Mouse (Mus musculus) hindbrain, embryonic 15.5 days (tissue): ENCODE measurements around the gene Rasgrp3. TPM values are rescaled to one million over a fixed set of nuclear protein-coding genes. Genes with fewer than 3 reads are reported as not detected.

Experiments
- ATAC-seq: fragments of 200-750 bp; cut with Nextera tagmentation; 2 replicates; pipeline ENCODE4 v1.8.0; 2017; ENCODE audit warnings: low read depth, moderate number of reproducible peaks, moderate TSS enrichment; ENCODE audit not compliant: low FRiP score
- H3K27ac ChIP-seq: fragments of 300-500 bp; sonication (generic); replicated peaks from 2 replicates; pipeline ENCODE4 v1.5.1; 2015; ENCODE audit warnings: mild to moderate bottlenecking, inconsistent platforms
- H3K27me3 ChIP-seq: fragments of 300-500 bp; sonication (generic); 2 replicates; pipeline ENCODE4 v1.6.1; 2015; ENCODE audit warnings: control low read depth, inconsistent platforms
- H3K36me3 ChIP-seq: fragments of 300-500 bp; sonication (generic); 2 replicates; pipeline ENCODE4 v1.6.1; 2015; ENCODE audit warnings: control low read depth, inconsistent platforms
- H3K4me1 ChIP-seq: fragments of 300-500 bp; sonication (generic); replicated peaks from 2 replicates; pipeline ENCODE4 v1.6.1; 2015; ENCODE audit warnings: control low read depth, inconsistent platforms
- H3K4me2 ChIP-seq: fragments of 300-500 bp; sonication (generic); 2 replicates; pipeline ENCODE4 v1.6.1; 2015; ENCODE audit warnings: moderate library complexity, mild to moderate bottlenecking, inconsistent platforms
- H3K4me3 ChIP-seq: fragments of 300-500 bp; sonication (generic); 2 replicates; pipeline ENCODE4 v1.5.1; 2015; ENCODE audit warnings: mild to moderate bottlenecking, inconsistent platforms
- H3K9ac ChIP-seq: fragments of 300-500 bp; sonication (generic); 2 replicates; pipeline ENCODE4 v1.6.1; 2015; ENCODE audit warnings: inconsistent platforms
- H3K9me3 ChIP-seq: fragments of 300-500 bp; sonication (generic); 2 replicates; pipeline ENCODE4 v1.6.1; 2016; ENCODE audit warnings: control low read depth, inconsistent platforms
- WGBS: fragments of 180-500 bp; shearing (Covaris S2); methylation state at CpG from one replicate; pipeline ENCODE4 v1.1.7; 2015; 5-methylcytosine and 5-hydroxymethylcytosine counted together
- polyA plus RNA-seq: library from polyadenylated mRNA; unstranded; fragments of >200 nt; fragmentation: Nextera tagmentation; extraction: Ambion mirVana; gene quantifications from 2 replicates; pipeline ENCODE4 v1.2.1, GENCODE M21; 2015

The Rasgrp3 gene
- polyA plus RNA-seq, 1 experiment from 2014 or later = 5.2 TPM

- H3K9ac ChIP-seq = no peak overlapping the region
- no peak overlapping the region for H3K27ac ChIP-seq
- WGBS = 75% methylated on average over 1 of the region's 1 CpGs
- H3K36me3 ChIP-seq = no peaks in the 10 kb centered on the region
- no peaks in the 10 kb centered on the region for H3K27me3 ChIP-seq
- H3K4me3 ChIP-seq = no peak overlapping the region
- peaks cover 15% of the 10 kb centered on the region for H3K4me1 ChIP-seq
- H3K9me3 ChIP-seq = no peaks in the 10 kb centered on the region
- H3K4me2 ChIP-seq = no peak overlapping the region
- ATAC-seq = no peak
These were observed 40.3 kb downstream of the Rasgrp3 start for GRCm38 (mm10) chr17:75475985-75476384.

- no peaks in the 10 kb centered on the region for H3K27me3 ChIP-seq
- no peak overlapping the region for H3K4me2 ChIP-seq
- no peak overlapping the region for H3K27ac ChIP-seq
- 87% methylated on average over 4 of the region's 4 CpGs for WGBS
- H3K36me3 ChIP-seq = no peaks in the 10 kb centered on the region
- H3K4me1 ChIP-seq = peaks cover 11% of the 10 kb centered on the region
- no peak overlapping the region for H3K9ac ChIP-seq
- H3K4me3 ChIP-seq = no peak overlapping the region
- no peak for ATAC-seq
- no peaks in the 10 kb centered on the region for H3K9me3 ChIP-seq
These were observed 41.2 kb downstream of the Rasgrp3 start for GRCm38 (mm10) chr17:75476736-75477416.

GRCm38 (mm10) chr17:75477655-75478054, 42.0 kb downstream of the Rasgrp3 start:
- H3K9me3 ChIP-seq = no peaks in the 10 kb centered on the region
- no peak overlapping the region for H3K9ac ChIP-seq
- no peak overlapping the region for H3K27ac ChIP-seq
- no peaks in the 10 kb centered on the region for H3K36me3 ChIP-seq
- WGBS = 85% methylated on average over 3 of the region's 3 CpGs
- no peak overlapping the region for H3K4me3 ChIP-seq
- H3K4me1 ChIP-seq = peaks cover 4% of the 10 kb centered on the region
- H3K4me2 ChIP-seq = no peak overlapping the region
- H3K27me3 ChIP-seq = no peaks in the 10 kb centered on the region
- no peak for ATAC-seq

GRCm38 (mm10) chr17:75478836-75479235, 43.1 kb downstream of the Rasgrp3 start:
- Histone ChIP-seq H3K27me3 (no peaks in the 10 kb centered on the region), H3K4me2 (no peak overlapping the region), H3K9ac (no peak overlapping the region), H3K9me3 (no peaks in the 10 kb centered on the region), H3K4me1 (no peaks in the 10 kb centered on the region), H3K27ac (no peak overlapping the region), H3K36me3 (no peaks in the 10 kb centered on the region), H3K4me3 (no peak overlapping the region)
- ATAC-seq = no peak
- 74% methylated on average over 1 of the region's 1 CpGs for WGBS

GRCm38 (mm10) chr17:75479663-75480062, 44.0 kb downstream of the Rasgrp3 start:
- Histone ChIP-seq H3K9me3 (no peaks in the 10 kb centered on the region), H3K4me3 (no peak overlapping the region), H3K27ac (no peak overlapping the region), H3K9ac (no peak overlapping the region), H3K36me3 (no peaks in the 10 kb centered on the region), H3K27me3 (no peaks in the 10 kb centered on the region), H3K4me2 (no peak overlapping the region), H3K4me1 (no peaks in the 10 kb centered on the region)
- ATAC-seq = no peak
- 91% methylated on average over 2 of the region's 2 CpGs for WGBS

GRCm38 (mm10) chr17:75480379-75480778, 44.7 kb downstream of the Rasgrp3 start:
- Histone ChIP-seq H3K4me2 (no peak overlapping the region), H3K27me3 (no peaks in the 10 kb centered on the region), H3K36me3 (no peaks in the 10 kb centered on the region), H3K9ac (no peak overlapping the region), H3K9me3 (no peaks in the 10 kb centered on the region), H3K27ac (no peak overlapping the region), H3K4me1 (no peaks in the 10 kb centered on the region), H3K4me3 (no peak overlapping the region)
- 75% methylated on average over 3 of the region's 3 CpGs for WGBS
- ATAC-seq = no peak

GRCm38 (mm10) chr17:75486205-75486604, 50.5 kb downstream of the Rasgrp3 start:
- 65% methylated on average over 3 of the region's 3 CpGs for WGBS
- H3K9ac ChIP-seq = no peak overlapping the region
- H3K4me1 ChIP-seq = no peaks in the 10 kb centered on the region
- H3K4me2 ChIP-seq = no peak overlapping the region
- no peak for ATAC-seq
- H3K27me3 ChIP-seq = no peaks in the 10 kb centered on the region
- no peak overlapping the region for H3K27ac ChIP-seq
- H3K9me3 ChIP-seq = no peaks in the 10 kb centered on the region
- H3K4me3 ChIP-seq = no peak overlapping the region
- no peaks in the 10 kb centered on the region for H3K36me3 ChIP-seq

- Histone ChIP-seq H3K36me3 (no peaks in the 10 kb centered on the region), H3K4me3 (no peak overlapping the region), H3K9me3 (no peaks in the 10 kb centered on the region), H3K9ac (no peak overlapping the region), H3K27me3 (no peaks in the 10 kb centered on the region), H3K4me2 (no peak overlapping the region), H3K27ac (no peak overlapping the region), H3K4me1 (no peaks in the 10 kb centered on the region)
- 88% methylated on average over 4 of the region's 4 CpGs for whole genome bisulfite sequencing
- ATAC-seq = no peak
These were observed 59.5 kb downstream of the Rasgrp3 start for GRCm38 (mm10) chr17:75495213-75495612.

GRCm38 (mm10) chr17:75498241-75498651, 62.5 kb downstream of the Rasgrp3 start:
- 80% methylated on average over 6 of the region's 6 CpGs for WGBS
- no peak overlapping the region for H3K9ac ChIP-seq
- H3K4me1 ChIP-seq = no peaks in the 10 kb centered on the region
- no peaks in the 10 kb centered on the region for H3K27me3 ChIP-seq
- H3K27ac ChIP-seq = no peak overlapping the region
- ATAC-seq = no peak
- no peaks in the 10 kb centered on the region for H3K9me3 ChIP-seq
- no peaks in the 10 kb centered on the region for H3K36me3 ChIP-seq
- H3K4me2 ChIP-seq = no peak overlapping the region
- H3K4me3 ChIP-seq = no peak overlapping the region

GRCm38 (mm10) chr17:75503031-75503430, 67.3 kb downstream of the Rasgrp3 start:
- Histone ChIP-seq H3K36me3 (no peaks in the 10 kb centered on the region), H3K4me3 (no peak overlapping the region), H3K27me3 (no peaks in the 10 kb centered on the region)

GRCm38 (mm10) chr17:75505053-75505452, 69.4 kb downstream of the Rasgrp3 start:
- Histone ChIP-seq H3K4me3 (no peak overlapping the region), H3K9ac (no peak overlapping the region), H3K27ac (no peak overlapping the region), H3K27me3 (no peaks in the 10 kb centered on the region), H3K9me3 (no peaks in the 10 kb centered on the region), H3K4me1 (no peaks in the 10 kb centered on the region), H3K4me2 (no peak overlapping the region), H3K36me3 (no peaks in the 10 kb centered on the region)
- WGBS = 93% methylated on average over 5 of the region's 5 CpGs
- ATAC-seq = no peak

More at GRCm38 (mm10) chr17:75503031-75503430, 67.3 kb downstream of the Rasgrp3 start:
- no peak overlapping the region for H3K27ac ChIP-seq
- 91% methylated on average over 3 of the region's 3 CpGs for WGBS
- ATAC-seq = no peak
- H3K9ac ChIP-seq = no peak overlapping the region
- no peaks in the 10 kb centered on the region for H3K9me3 ChIP-seq
- H3K4me1 ChIP-seq = no peaks in the 10 kb centered on the region
- H3K4me2 ChIP-seq = no peak overlapping the region

GRCm38 (mm10) chr17:75506097-75506675, 70.5 kb downstream of the Rasgrp3 start:
- Histone ChIP-seq H3K9me3 (no peaks in the 10 kb centered on the region), H3K4me1 (no peaks in the 10 kb centered on the region), H3K4me2 (no peak overlapping the region), H3K36me3 (no peaks in the 10 kb centered on the region), H3K27me3 (no peaks in the 10 kb centered on the region), H3K27ac (no peak overlapping the region), H3K9ac (no peak overlapping the region), H3K4me3 (no peak overlapping the region)
- WGBS = 89% methylated on average over 10 of the region's 10 CpGs
- no peak for ATAC-seq
